In genomic region chr11:16904302-16905011, GRCm38 (mm10) we compare ENCODE assay signal across 12 mouse cellular contexts. TPM values are rescaled to one million over a fixed set of nuclear protein-coding genes. Genes with fewer than 3 reads are reported as not detected.
DNase-seq lines count a peak whose midpoint lies in the region; ATAC-seq and TF ChIP-seq lines count a peak whose summit lies in the region.
"Had no signal": no experiment of that assay in that cellular context is flagged by ENCODE, and none has a peak within 500 bp of the region (broad histone marks: within the 10 kb centered on the region; RNA-seq: fewer than 3 reads in every experiment).

No protein-coding gene starts in this region.

- no peak for TF ChIP-seq CTCF in lung, embryonic 14.5 days (IDR thresholded peaks at IDR 0.05; ENCODE audit: low read depth)
- no peak for TF ChIP-seq CTCF in lung, adult 2 months (IDR thresholded peaks at IDR 0.05; ENCODE audit: insufficient read depth, low read length)
- TF ChIP-seq CTCF in heart, postnatal 0 days (IDR thresholded peaks at IDR 0.05; ENCODE audit: low read depth): no peak

- TF ChIP-seq EP300 in heart, postnatal 0 days (IDR thresholded peaks at IDR 0.05; ENCODE audit: low read depth): no peak

- H3K4me2 ChIP-seq in lung, embryonic 14.5 days: no peak overlapping the region
- H3K4me2 ChIP-seq in heart, postnatal 0 days (ENCODE audit: low read depth, low read length): no peak overlapping the region
- no peak overlapping the region for H3K4me2 ChIP-seq in liver, embryonic 11.5 days
- H3K4me2 ChIP-seq: hindbrain, embryonic 12.5 days had no signal

- peaks cover 11% of the 10 kb centered on the region; the same call in 1 of the 2 replicates for H3K36me3 ChIP-seq in lung, embryonic 14.5 days (ENCODE audit: insufficient read depth)
- no peaks in the 10 kb centered on the region for H3K36me3 ChIP-seq in heart, postnatal 0 days (replicated peaks; ENCODE audit: control insufficient read depth, insufficient read depth, low read length)
- H3K36me3 ChIP-seq in liver, embryonic 11.5 days (ENCODE audit: control insufficient read depth, insufficient read depth, low read length): no peaks in the 10 kb centered on the region
- H3K36me3 ChIP-seq: hindbrain, embryonic 12.5 days had no signal

- H3K9me3 ChIP-seq in lung, embryonic 14.5 days (ENCODE audit: low read depth, low read length): no peaks in the 10 kb centered on the region
- H3K9me3 ChIP-seq in heart, postnatal 0 days (replicated peaks; ENCODE audit: control insufficient read depth, low read length): no peaks in the 10 kb centered on the region
- H3K9me3 ChIP-seq in liver, embryonic 11.5 days (ENCODE audit: control insufficient read depth, low read length): no peaks in the 10 kb centered on the region
- H3K9me3 ChIP-seq: hindbrain, embryonic 12.5 days had no signal

- TF ChIP-seq POLR2A in lung, adult 2 months (IDR thresholded peaks at IDR 0.05; ENCODE audit: borderline replicate concordance, extremely low read depth, low read depth, low read length): no peak

- peak; percentile 9 to 23 for DNase-seq in cerebellum, postnatal 14 days
- no peak for DNase-seq in cerebellum, adult 9-11 months
- DNase-seq in lung, embryonic 14.5 days: peak; percentile 62
- no peak for DNase-seq in lung, adult 2 months
- no peak for DNase-seq in heart, postnatal 0 days (ENCODE audit: low spot score)
- DNase-seq in lung, postnatal 36 days: peak; percentile 7
- DNase-seq in liver, embryonic 11.5 days (ENCODE audit: low spot score): no peak
- DNase-seq in urinary bladder, adult 18-20 months (ENCODE audit: low spot score in 2 of 2): no peak
- DNase-seq: kidney, postnatal 36 days had no signal

- no peak overlapping the region for H3K27ac ChIP-seq in lung, embryonic 14.5 days (ENCODE audit: low read depth)
- H3K27ac ChIP-seq in heart, postnatal 0 days (ENCODE audit: low read depth): no peak overlapping the region
- H3K27ac ChIP-seq in liver, embryonic 11.5 days (ENCODE audit: low read depth, low read length): no peak overlapping the region
- H3K27ac ChIP-seq: hindbrain, embryonic 12.5 days; macrophage; stomach, postnatal 0 days had no signal

- H3K4me1 ChIP-seq in lung, embryonic 14.5 days (ENCODE audit: insufficient read depth): peaks cover 3% of the 10 kb centered on the region
- H3K4me1 ChIP-seq in lung, adult 2 months (ENCODE audit: control insufficient read depth, insufficient read depth, low read length): no peaks in the 10 kb centered on the region; the same call in 1 of the 2 replicates
- peaks cover 14% of the 10 kb centered on the region for H3K4me1 ChIP-seq in heart, postnatal 0 days (ENCODE audit: control insufficient read depth, insufficient read depth)
- no peaks in the 10 kb centered on the region for H3K4me1 ChIP-seq in liver, embryonic 11.5 days (replicated peaks; ENCODE audit: control insufficient read depth, insufficient read depth, low read length)
- H3K4me1 ChIP-seq: hindbrain, embryonic 12.5 days had no signal

- H3K27me3 ChIP-seq in lung, embryonic 14.5 days (ENCODE audit: insufficient read depth, low read length): no peaks in the 10 kb centered on the region
- no peaks in the 10 kb centered on the region for H3K27me3 ChIP-seq in heart, postnatal 0 days (ENCODE audit: control insufficient read depth, insufficient read depth, low read length)
- no peaks in the 10 kb centered on the region for H3K27me3 ChIP-seq in liver, embryonic 11.5 days (replicated peaks; ENCODE audit: control insufficient read depth, insufficient read depth, low read length)
- H3K27me3 ChIP-seq: hindbrain, embryonic 12.5 days had no signal

- H3K4me3 ChIP-seq in lung, embryonic 14.5 days (ENCODE audit: low read depth, low read length): no peak overlapping the region
- no peak overlapping the region for H3K4me3 ChIP-seq in lung, adult 2 months (replicated peaks; ENCODE audit: extremely low read depth, low read depth, low read length)
- H3K4me3 ChIP-seq in heart, postnatal 0 days (ENCODE audit: low read depth, low read length): no peak overlapping the region
- H3K4me3 ChIP-seq in liver, embryonic 11.5 days (ENCODE audit: low read depth, low read length): no peak overlapping the region
- H3K4me3 ChIP-seq: hindbrain, embryonic 12.5 days had no signal

- H3K9ac ChIP-seq in lung, embryonic 14.5 days: no peak overlapping the region
- no peak overlapping the region for H3K9ac ChIP-seq in heart, postnatal 0 days (replicated peaks; ENCODE audit: low read depth, low read length)
- no peak overlapping the region for H3K9ac ChIP-seq in liver, embryonic 11.5 days (ENCODE audit: low read depth, low read length)
- H3K9ac ChIP-seq: hindbrain, embryonic 12.5 days had no signal

- WGBS in lung, embryonic 14.5 days: 78% methylated on average over 8 of the region's 8 CpGs
- 67% methylated on average over 8 of the region's 8 CpGs for WGBS in lung, adult 2 months
- 68% methylated on average over 8 of the region's 8 CpGs for WGBS in heart, postnatal 0 days
- 72% methylated on average over 8 of the region's 8 CpGs for WGBS in liver, embryonic 11.5 days

- no peak; the same call in 1 of the 2 replicates for ATAC-seq in lung, embryonic 14.5 days (ENCODE audit: insufficient read depth)
- ATAC-seq in heart, postnatal 0 days (ENCODE audit: insufficient read depth, low read depth): peak; percentile 33; the same call in 1 of the 2 replicates
- ATAC-seq in liver, embryonic 11.5 days (replicated peaks; ENCODE audit: low FRiP score): no peak

RNA-seq across cellular contexts. Expression of gene Fbxo48, which starts 46.7 kb away (rescaled TPM):
- polyA plus RNA-seq in lung, embryonic 14.5 days (2014; fragmentation: Nextera tagmentation; extraction: Ambion mirVana): 2.0 and 2.8 TPM in 2 replicates
- polyA plus RNA-seq in lung, adult 2 months (2012; rRNA removed): 0.23 and 0.44 TPM in 2 replicates
- 2.7 TPM in 1 of 2 replicates, not detected in the other for total RNA-seq in heart, postnatal 0 days (2014; rRNA removed; ENCODE audit: low replicate concordance)
- polyA plus RNA-seq in heart, postnatal 0 days (2015; fragmentation: Nextera tagmentation; extraction: Ambion mirVana): 0.27 and 0.48 TPM in 2 replicates
- polyA plus RNA-seq in liver, embryonic 11.5 days (2014; fragmentation: Nextera tagmentation; extraction: Ambion mirVana): 3.0 and 3.1 TPM in 2 replicates

Comparison
In these comparisons a context has a peak if more than half of its experiments do, and no peak if none do; other contexts are left out.
1. DNase-seq: peak in cerebellum, postnatal 14 days (2 of 2), lung, embryonic 14.5 days (single experiment) and lung, postnatal 36 days (single experiment); none in cerebellum, adult 9-11 months (single experiment), lung, adult 2 months (single experiment), heart, postnatal 0 days (single experiment), liver, embryonic 11.5 days (single experiment) and urinary bladder, adult 18-20 months (0 of 2).